Mouse (Mus musculus): Measurements from ENCODE around the gene Gtsf1. TPM values are rescaled to one million over a fixed set of nuclear protein-coding genes. Genes with fewer than 3 reads are reported as not detected.

Gene Gtsf1
- polyA plus RNA-seq, 3 experiments from 2014 or later, result 0.62 TPM; not detected in 2

DNA sequence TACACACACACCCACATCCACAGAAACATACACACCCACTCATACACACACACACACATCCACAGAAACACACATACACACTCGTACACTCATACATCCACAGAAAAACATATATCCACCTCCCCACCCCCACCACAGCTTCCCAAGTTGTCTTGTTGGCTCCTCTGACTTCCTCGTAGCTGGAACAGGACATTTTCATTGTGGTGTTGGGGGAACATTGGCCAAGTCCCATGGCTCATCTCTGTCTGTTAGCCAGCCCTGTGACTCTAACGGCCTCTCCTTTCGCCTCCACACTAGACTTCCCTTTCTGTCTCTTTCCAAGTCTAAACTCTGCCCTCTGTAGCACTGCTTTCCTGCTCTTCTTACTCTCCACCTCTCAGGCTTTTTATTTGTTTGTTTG, 72.5 kb downstream of the Gtsf1 start:
- ATAC-seq, result no peak

DNA sequence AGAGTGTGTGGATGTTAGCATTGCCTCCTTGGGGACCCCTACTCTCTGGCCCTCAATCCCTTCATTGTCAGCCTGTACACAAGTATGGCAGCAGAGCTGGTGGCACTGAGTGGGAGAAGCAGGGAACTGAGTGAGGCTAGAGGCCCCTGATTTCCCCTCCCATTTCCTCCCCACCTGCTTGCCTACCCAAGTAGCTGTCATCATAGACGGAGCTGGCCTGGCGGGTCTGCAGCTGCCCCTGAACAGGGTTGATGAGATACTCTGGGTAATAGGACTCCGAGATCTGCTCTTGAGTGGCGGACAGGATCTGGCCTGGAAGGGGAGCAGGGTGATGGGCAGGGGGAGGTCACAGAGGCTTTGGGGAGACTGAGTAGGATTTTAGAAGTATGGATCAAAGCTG, 74.1 kb downstream of the Gtsf1 start:
- ATAC-seq, result no peak

DNA sequence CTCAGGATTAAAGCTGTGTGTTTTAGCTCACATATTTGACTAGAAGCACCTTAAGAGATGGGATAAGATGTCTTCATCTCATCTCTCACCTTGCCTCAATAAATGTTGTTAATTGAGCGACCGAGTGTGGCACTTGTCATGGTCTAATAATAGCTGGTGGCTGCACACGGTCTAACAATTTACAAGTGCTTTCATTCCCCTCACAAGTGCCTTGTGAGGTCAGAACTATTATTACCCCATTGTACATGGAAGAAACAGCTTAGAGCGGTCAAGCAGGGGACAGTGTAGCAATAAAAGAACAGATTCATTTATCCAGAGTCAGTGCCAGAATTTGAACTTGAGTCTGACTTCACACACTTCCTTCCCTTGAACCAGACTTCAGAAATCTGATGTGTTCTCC, 74.8 kb downstream of the Gtsf1 start:
- no peak for ATAC-seq

DNA sequence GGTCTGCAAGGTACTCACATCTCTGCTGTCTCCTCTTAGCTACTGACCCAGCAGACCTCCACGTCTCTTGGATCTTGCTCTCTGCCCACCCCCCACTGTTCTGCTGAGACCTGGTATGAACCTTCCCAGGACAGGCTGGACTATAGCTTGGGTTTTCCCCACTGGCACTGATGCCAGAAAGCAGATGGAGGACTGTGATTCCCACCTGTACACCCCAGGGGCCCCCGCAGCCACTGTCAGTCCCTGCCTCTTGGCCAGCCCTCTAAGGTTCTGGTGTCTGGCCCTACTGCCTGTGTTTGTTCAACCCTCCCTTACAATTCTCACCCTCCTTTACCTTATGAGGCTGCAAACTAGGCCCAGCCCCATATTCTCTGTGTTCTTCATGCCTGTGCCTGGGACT, 75.6 kb downstream of the Gtsf1 start:
- ATAC-seq, result no peak

DNA sequence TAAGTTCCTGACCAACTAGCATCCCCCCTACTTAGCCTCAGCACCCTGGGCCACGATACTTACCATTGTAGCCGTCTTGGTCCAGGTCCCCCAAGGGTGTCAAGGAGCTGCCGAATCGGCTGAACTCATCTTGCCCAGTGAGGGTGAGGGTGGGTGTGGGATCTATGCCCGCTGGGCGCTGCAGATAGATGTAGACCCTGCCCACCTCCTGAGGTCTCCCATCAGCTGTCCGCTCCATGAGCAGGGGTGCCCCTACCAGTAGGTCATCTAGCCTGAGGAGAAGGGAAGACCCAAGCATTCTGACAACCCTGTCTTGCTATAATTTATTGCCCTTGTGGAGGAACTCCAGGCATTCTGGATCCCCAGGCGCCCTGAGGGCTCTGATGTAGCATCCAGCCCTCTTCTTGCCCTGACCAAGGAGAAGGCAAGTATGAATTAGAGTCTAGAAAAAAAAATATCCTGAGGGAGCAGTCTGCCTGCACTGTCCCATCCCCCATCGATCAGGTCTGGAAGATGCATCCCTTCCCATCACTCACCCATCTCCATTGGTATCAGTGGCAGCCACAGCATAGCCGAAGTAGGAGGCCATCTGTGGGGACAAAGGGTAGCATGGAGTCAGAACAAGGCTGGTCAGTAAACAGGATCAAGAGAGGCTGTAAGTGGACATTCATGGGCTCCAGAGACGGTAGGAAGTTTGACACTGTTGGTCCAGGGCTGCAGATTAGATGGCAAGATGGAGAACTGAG, 76.6 kb downstream of the Gtsf1 start:
- ATAC-seq, result no peak

DNA sequence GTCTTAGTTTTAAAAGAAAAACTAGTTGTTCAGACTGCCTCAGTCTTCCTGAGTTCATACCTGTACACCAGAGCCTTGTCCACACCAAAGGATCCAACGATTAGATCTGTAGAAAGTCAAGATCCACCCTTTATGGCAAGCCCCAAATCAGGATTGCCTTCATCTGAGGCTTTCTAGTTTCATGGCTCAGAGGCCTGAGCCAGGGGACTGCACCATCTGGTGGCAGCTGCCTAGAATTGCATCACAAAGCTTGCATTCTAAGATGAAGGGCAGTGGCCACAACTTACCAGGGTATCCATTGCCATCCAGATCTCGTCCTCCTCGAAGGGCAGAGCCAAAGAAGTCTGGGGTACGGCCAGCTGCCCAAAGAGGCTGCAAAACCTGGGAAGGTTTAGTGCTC, 77.4 kb downstream of the Gtsf1 start:
- no peak for ATAC-seq

Other genes with a start within 250 kb of the Gtsf1 start
- gene Cbx5, start 190.7 kb downstream of the Gtsf1 start, polyA plus RNA-seq (2017; shearing (Covaris generic)), result 10 to 100 TPM; 21.7 to 48.8 (median 23.8) TPM
- gene Hnrnpa1, start 190.0 kb downstream of the Gtsf1 start, polyA plus RNA-seq (2017; shearing (Covaris generic)), result 100 to 1,000 TPM; 360 to 441 (median 366) TPM
- gene Nfe2, start 172.1 kb downstream of the Gtsf1 start, polyA plus RNA-seq (2017; shearing (Covaris generic)), result 1 to 10 TPM in 2 of 3 experiments, under 1 TPM in 1; 0.96 to 1.3 (median 1.1) TPM
- gene Copz1, start 157.8 kb downstream of the Gtsf1 start, polyA plus RNA-seq (2017; shearing (Covaris generic)), result 100 to 1,000 TPM; 216 to 248 (median 223) TPM
- gene Gpr84, start 119.9 kb downstream of the Gtsf1 start, polyA plus RNA-seq (2017; shearing (Covaris generic)), result not detected
- not detected for gene Zfp385a, start 90.4 kb downstream of the Gtsf1 start, polyA plus RNA-seq (2017; shearing (Covaris generic))
- gene Itga5, start 63.7 kb downstream of the Gtsf1 start, polyA plus RNA-seq (2017; shearing (Covaris generic)), result 1 to 10 TPM in 2 of 3 experiments, under 1 TPM in 1; 0.74 to 1.8 (median 1.5) TPM
- gene Gtsf2, start 18.0 kb upstream of the Gtsf1 start, polyA plus RNA-seq (2017; shearing (Covaris generic)), result not detected
- gene Nckap1l, start 23.3 kb upstream of the Gtsf1 start, polyA plus RNA-seq (2017; shearing (Covaris generic)), result 10 to 100 TPM; 78.2 to 92.5 (median 81.4) TPM
- gene Pde1b, start 72.6 kb upstream of the Gtsf1 start, polyA plus RNA-seq (2017; shearing (Covaris generic)), result 1 to 10 TPM; 2.4 to 3.4 (median 3.0) TPM
- under 1 TPM in 1 of 3 experiments, not detected in 2; 0.51 TPM for gene Ppp1r1a, start 107.5 kb upstream of the Gtsf1 start, polyA plus RNA-seq (2017; shearing (Covaris generic))
- not detected for gene Glycam1, start 134.6 kb upstream of the Gtsf1 start, polyA plus RNA-seq (2017; shearing (Covaris generic))